Mouse (Mus musculus) bone marrow macrophage, adult 2 months (primary cell): ENCODE measurements at regions not wholly inside any gene's neighbourhood (a gene's known extent, or its start where the extent isn't known, plus 50 kb on each side); places are given as distances from the start of the nearest gene placed in this dataset.

Source experiments
- CTCF ChIP-seq: IDR thresholded peaks from 2 replicates; pipeline ENCODE4 v1.5.1; 2012; ENCODE audit warnings: low read depth, mild to moderate bottlenecking, low read length, moderate library complexity
- POLR2A ChIP-seq: IDR thresholded peaks from 2 replicates; pipeline ENCODE4 v1.6.1; 2012; ENCODE audit warnings: mild to moderate bottlenecking, low read depth, low read length, borderline replicate concordance

DNA sequence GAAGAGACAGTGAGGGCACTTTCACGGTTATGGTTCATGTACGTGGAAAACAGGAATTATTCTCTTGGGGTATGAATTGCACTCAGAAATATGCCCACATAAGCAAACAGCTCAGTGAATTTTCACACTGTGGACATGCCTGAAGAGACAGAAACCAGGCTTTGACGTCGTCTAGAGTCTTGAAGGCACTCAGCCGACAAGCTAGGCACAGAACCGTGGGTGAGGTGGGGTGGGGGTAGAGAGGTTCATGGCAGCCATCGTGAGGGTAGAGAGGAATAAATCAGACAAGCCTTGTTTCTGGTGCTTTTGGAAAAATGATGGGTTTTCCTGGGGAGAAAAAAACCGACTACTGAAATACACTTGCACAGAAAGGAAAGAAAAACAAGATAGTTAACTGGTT is 179.0 kb upstream of the Gmds start:
- TF ChIP-seq CTCF = no peak
- no peak for TF ChIP-seq POLR2A
